Mouse (Mus musculus): Measurements from ENCODE around the gene Slamf7. TPM values are rescaled to one million over a fixed set of nuclear protein-coding genes. Genes with fewer than 3 reads are reported as not detected.

Slamf7 gene
- total and polyA plus RNA-seq, 2 experiments, result 0.20 to 0.83 TPM

- 86% methylated on average over 6 of the region's 6 CpGs for WGBS
- TF ChIP-seq CTCF (IDR thresholded peaks at IDR 0.05; ENCODE audit: low read depth, low read length) (no peak), POLR2A (IDR thresholded peaks at IDR 0.05; ENCODE audit: extremely low read depth, insufficient read depth, low read length) (no peak)
- no peak for DNase-seq (ENCODE audit: extremely low read depth, low read depth, low spot score)
- Histone ChIP-seq H3K27ac (replicated peaks; ENCODE audit: insufficient read depth, low read depth, low read length) (no peak overlapping the region), H3K4me1 (ENCODE audit: control insufficient read depth, insufficient read depth, low read length) (no peaks in the 10 kb centered on the region; the same call in 1 of the 2 replicates), H3K36me3 (ENCODE audit: control insufficient read depth, insufficient read depth, low read length) (no peaks in the 10 kb centered on the region), H3K4me3 (ENCODE audit: insufficient read depth, low read depth, low read length) (no peak overlapping the region), H3K27me3 (ENCODE audit: control insufficient read depth, insufficient read depth, low read length) (no peaks in the 10 kb centered on the region), H3K9ac (ENCODE audit: low read depth, low read length) (no peak overlapping the region), H3K79me2 (ENCODE audit: control insufficient read depth, insufficient read depth, low read length) (no peaks in the 10 kb centered on the region)
Observed at GRCm38 (mm10) chr1:171666350-171666749, 13.5 kb upstream of the Slamf7 start.

- Histone ChIP-seq H3K79me2 (ENCODE audit: control insufficient read depth, insufficient read depth, low read length) (no peaks in the 10 kb centered on the region), H3K36me3 (ENCODE audit: control insufficient read depth, insufficient read depth, low read length) (no peaks in the 10 kb centered on the region), H3K27me3 (ENCODE audit: control insufficient read depth, insufficient read depth, low read length) (no peaks in the 10 kb centered on the region), H3K4me3 (ENCODE audit: insufficient read depth, low read depth, low read length) (no peak overlapping the region), H3K9ac (ENCODE audit: low read depth, low read length) (no peak overlapping the region), H3K4me1 (ENCODE audit: control insufficient read depth, insufficient read depth, low read length) (no peaks in the 10 kb centered on the region; the same call in 1 of the 2 replicates), H3K27ac (replicated peaks; ENCODE audit: insufficient read depth, low read depth, low read length) (no peak overlapping the region)
- no peak for DNase-seq (ENCODE audit: extremely low read depth, low read depth, low spot score)
- WGBS, result 93% methylated on average over 2 of the region's 2 CpGs
- TF ChIP-seq CTCF (IDR thresholded peaks at IDR 0.05; ENCODE audit: low read depth, low read length) (no peak), POLR2A (IDR thresholded peaks at IDR 0.05; ENCODE audit: extremely low read depth, insufficient read depth, low read length) (no peak)
Observed at GRCm38 (mm10) chr1:171663757-171664156, 10.9 kb upstream of the Slamf7 start.

GRCm38 (mm10) chr1:171661482-171661881, 8.6 kb upstream of the Slamf7 start:
- 63% methylated on average over 2 of the region's 2 CpGs for WGBS
- TF ChIP-seq CTCF (IDR thresholded peaks at IDR 0.05; ENCODE audit: low read depth, low read length) (no peak), POLR2A (IDR thresholded peaks at IDR 0.05; ENCODE audit: extremely low read depth, insufficient read depth, low read length) (no peak)

GRCm38 (mm10) chr1:171660423-171660822, 7.6 kb upstream of the Slamf7 start:
- H3K79me2 ChIP-seq (ENCODE audit: control insufficient read depth, insufficient read depth, low read length), result no peaks in the 10 kb centered on the region
- 85% methylated on average over 1 of the region's 1 CpGs for WGBS
- no peaks in the 10 kb centered on the region; the same call in 1 of the 2 replicates for H3K4me1 ChIP-seq (ENCODE audit: control insufficient read depth, insufficient read depth, low read length)

More at GRCm38 (mm10) chr1:171661482-171661881, 8.6 kb upstream of the Slamf7 start:
- Histone ChIP-seq H3K27ac (replicated peaks; ENCODE audit: insufficient read depth, low read depth, low read length) (no peak overlapping the region), H3K4me3 (ENCODE audit: insufficient read depth, low read depth, low read length) (no peak overlapping the region), H3K4me1 (ENCODE audit: control insufficient read depth, insufficient read depth, low read length) (no peaks in the 10 kb centered on the region; the same call in 1 of the 2 replicates), H3K79me2 (ENCODE audit: control insufficient read depth, insufficient read depth, low read length) (no peaks in the 10 kb centered on the region), H3K36me3 (ENCODE audit: control insufficient read depth, insufficient read depth, low read length) (no peaks in the 10 kb centered on the region), H3K27me3 (ENCODE audit: control insufficient read depth, insufficient read depth, low read length) (no peaks in the 10 kb centered on the region), H3K9ac (ENCODE audit: low read depth, low read length) (no peak overlapping the region)
- no peak for DNase-seq (ENCODE audit: extremely low read depth, low read depth, low spot score)

GRCm38 (mm10) chr1:171658561-171658991, 5.7 kb upstream of the Slamf7 start:
- WGBS, result 61% methylated on average over 5 of the region's 5 CpGs
- H3K27ac ChIP-seq (replicated peaks; ENCODE audit: insufficient read depth, low read depth, low read length), result no peak overlapping the region
- H3K4me3 ChIP-seq (ENCODE audit: insufficient read depth, low read depth, low read length), result no peak overlapping the region

More at GRCm38 (mm10) chr1:171660423-171660822, 7.6 kb upstream of the Slamf7 start:
- no peak overlapping the region for H3K9ac ChIP-seq (ENCODE audit: low read depth, low read length)
- H3K27ac ChIP-seq (replicated peaks; ENCODE audit: insufficient read depth, low read depth, low read length), result no peak overlapping the region
- no peaks in the 10 kb centered on the region for H3K27me3 ChIP-seq (ENCODE audit: control insufficient read depth, insufficient read depth, low read length)
- no peak for DNase-seq (ENCODE audit: extremely low read depth, low read depth, low spot score)
- no peak overlapping the region for H3K4me3 ChIP-seq (ENCODE audit: insufficient read depth, low read depth, low read length)
- TF ChIP-seq CTCF (IDR thresholded peaks at IDR 0.05; ENCODE audit: low read depth, low read length) (no peak), POLR2A (IDR thresholded peaks at IDR 0.05; ENCODE audit: extremely low read depth, insufficient read depth, low read length) (no peak)
- no peaks in the 10 kb centered on the region for H3K36me3 ChIP-seq (ENCODE audit: control insufficient read depth, insufficient read depth, low read length)

GRCm38 (mm10) chr1:171648840-171649239, 4.0 kb downstream of the Slamf7 start:
- Histone ChIP-seq H3K9ac (ENCODE audit: low read depth, low read length) (no peak overlapping the region), H3K27ac (replicated peaks; ENCODE audit: insufficient read depth, low read depth, low read length) (no peak overlapping the region), H3K4me1 (ENCODE audit: control insufficient read depth, insufficient read depth, low read length) (no peaks in the 10 kb centered on the region), H3K4me3 (ENCODE audit: insufficient read depth, low read depth, low read length) (no peak overlapping the region), H3K36me3 (ENCODE audit: control insufficient read depth, insufficient read depth, low read length) (no peaks in the 10 kb centered on the region), H3K27me3 (ENCODE audit: control insufficient read depth, insufficient read depth, low read length) (no peaks in the 10 kb centered on the region), H3K79me2 (ENCODE audit: control insufficient read depth, insufficient read depth, low read length) (no peaks in the 10 kb centered on the region)
- no peak for DNase-seq (ENCODE audit: extremely low read depth, low read depth, low spot score)
- TF ChIP-seq CTCF (IDR thresholded peaks at IDR 0.05; ENCODE audit: low read depth, low read length), result no peak
- WGBS, result 74% methylated on average over 8 of the region's 8 CpGs

More at GRCm38 (mm10) chr1:171658561-171658991, 5.7 kb upstream of the Slamf7 start:
- TF ChIP-seq CTCF (IDR thresholded peaks at IDR 0.05; ENCODE audit: low read depth, low read length) (no peak), POLR2A (IDR thresholded peaks at IDR 0.05; ENCODE audit: extremely low read depth, insufficient read depth, low read length) (no peak)
- H3K36me3 ChIP-seq (ENCODE audit: control insufficient read depth, insufficient read depth, low read length), result no peaks in the 10 kb centered on the region
- no peaks in the 10 kb centered on the region; the same call in 1 of the 2 replicates for H3K4me1 ChIP-seq (ENCODE audit: control insufficient read depth, insufficient read depth, low read length)
- no peaks in the 10 kb centered on the region for H3K79me2 ChIP-seq (ENCODE audit: control insufficient read depth, insufficient read depth, low read length)
- no peak overlapping the region for H3K9ac ChIP-seq (ENCODE audit: low read depth, low read length)
- no peak for DNase-seq (ENCODE audit: extremely low read depth, low read depth, low spot score)
- no peaks in the 10 kb centered on the region; the same call in 1 of the 2 replicates for H3K27me3 ChIP-seq (ENCODE audit: control insufficient read depth, insufficient read depth, low read length)

All from liver, adult 2 months (tissue).